Mouse (Mus musculus) heart, embryonic 11.5 days (tissue): Measurements from ENCODE around the gene Dars. TPM values are rescaled to one million over a fixed set of nuclear protein-coding genes. Genes with fewer than 3 reads are reported as not detected.

Experiments
- ATAC-seq: fragments of 200-750 bp; cut with Nextera tagmentation; replicated peaks from 2 replicates; pipeline ENCODE4 v1.8.0; 2017; ENCODE audit warnings: moderate library complexity; ENCODE audit not compliant: insufficient number of reproducible peaks, low FRiP score, low TSS enrichment
- H3K27ac ChIP-seq: fragments of 300-500 bp; sonication (generic); 2 replicates; pipeline ENCODE4 v1.5.1; 2014; ENCODE audit warnings: mild to moderate bottlenecking, low read depth, low read length
- H3K27me3 ChIP-seq: fragments of 300-500 bp; sonication (generic); 2 replicates; pipeline ENCODE4 v1.6.1; 2014; ENCODE audit warnings: mild to moderate bottlenecking, low read length, mixed read lengths; ENCODE audit not compliant: control insufficient read depth, insufficient read depth
- H3K36me3 ChIP-seq: fragments of 300-500 bp; sonication (generic); 2 replicates; pipeline ENCODE4 v1.6.1; 2014; ENCODE audit warnings: mild to moderate bottlenecking, low read length, moderate library complexity, mixed read lengths; ENCODE audit not compliant: control insufficient read depth, insufficient read depth
- H3K4me1 ChIP-seq: fragments of 300-500 bp; sonication (generic); 2 replicates; pipeline ENCODE4 v1.6.1; 2014; ENCODE audit warnings: low read length; ENCODE audit not compliant: control insufficient read depth, insufficient read depth
- H3K4me2 ChIP-seq: fragments of 300-500 bp; sonication (generic); 2 replicates; pipeline ENCODE4 v1.6.1; 2014; ENCODE audit warnings: mild to moderate bottlenecking, moderate library complexity
- H3K4me3 ChIP-seq: fragments of 300-500 bp; sonication (generic); 2 replicates; pipeline ENCODE4 v1.5.1; 2014; ENCODE audit warnings: low read depth, low read length
- H3K9ac ChIP-seq: fragments of 300-500 bp; sonication (generic); 2 replicates; pipeline ENCODE4 v1.6.1; 2014; ENCODE audit warnings: mild to moderate bottlenecking, low read depth, low read length, moderate library complexity
- H3K9me3 ChIP-seq: fragments of 300-500 bp; sonication (generic); replicated peaks from 2 replicates; pipeline ENCODE4 v1.6.1; 2016; ENCODE audit warnings: low read length; ENCODE audit not compliant: control insufficient read depth
- WGBS: fragments of 180-500 bp; shearing (Covaris S2); extraction: QIAGEN DNeasy Blood & Tissue Kit; methylation state at CpG from one replicate; pipeline ENCODE4 v1.1.7; 2014; ENCODE audit not compliant: insufficient replicate concordance; 5-methylcytosine and 5-hydroxymethylcytosine counted together
- polyA plus RNA-seq: library from polyadenylated mRNA; unstranded; fragments of >200 nt; fragmentation: Nextera tagmentation; extraction: Ambion mirVana; gene quantifications from 2 replicates; pipeline ENCODE4 v1.2.1, GENCODE M21; 2014

Gene Dars
- polyA plus RNA-seq, 1 experiment from 2014 or later = 79.2 TPM

GRCm38 (mm10) chr1:128456271-128456670 lies 39.1 kb upstream of the Dars start:
- no peaks in the 10 kb centered on the region for H3K27me3 ChIP-seq
- no peak overlapping the region for H3K27ac ChIP-seq
- no peak for ATAC-seq
- H3K4me1 ChIP-seq = no peaks in the 10 kb centered on the region
- H3K9me3 ChIP-seq = no peaks in the 10 kb centered on the region
- H3K9ac ChIP-seq = no peak overlapping the region
- no peaks in the 10 kb centered on the region for H3K36me3 ChIP-seq
- no peak overlapping the region for H3K4me3 ChIP-seq
- WGBS = 85% methylated on average over 10 of the region's 10 CpGs
- H3K4me2 ChIP-seq = no peak overlapping the region

- Histone ChIP-seq H3K4me2 (no peak overlapping the region), H3K4me3 (no peak overlapping the region), H3K9me3 (no peaks in the 10 kb centered on the region), H3K36me3 (no peaks in the 10 kb centered on the region), H3K27me3 (no peaks in the 10 kb centered on the region), H3K27ac (no peak overlapping the region), H3K4me1 (no peaks in the 10 kb centered on the region), H3K9ac (no peak overlapping the region)
- 76% methylated on average over 3 of the region's 3 CpGs for WGBS
- ATAC-seq = no peak
Measured at GRCm38 (mm10) chr1:128452210-128452609, 35.0 kb upstream of the Dars start.

GRCm38 (mm10) chr1:128451183-128451582 lies 34.0 kb upstream of the Dars start:
- H3K36me3 ChIP-seq = no peaks in the 10 kb centered on the region
- 80% methylated on average over 4 of the region's 4 CpGs for WGBS
- no peak for ATAC-seq

GRCm38 (mm10) chr1:128447206-128447902 lies 30.2 kb upstream of the Dars start:
- Histone ChIP-seq H3K9me3 (no peaks in the 10 kb centered on the region), H3K4me1 (no peaks in the 10 kb centered on the region), H3K4me2 (no peak overlapping the region), H3K9ac (no peak overlapping the region), H3K27ac (no peak overlapping the region), H3K27me3 (no peaks in the 10 kb centered on the region), H3K36me3 (no peaks in the 10 kb centered on the region), H3K4me3 (no peak overlapping the region)
- WGBS = 66% methylated on average over 7 of the region's 7 CpGs
- no peak for ATAC-seq

More at GRCm38 (mm10) chr1:128451183-128451582, 34.0 kb upstream of the Dars start:
- Histone ChIP-seq H3K4me3 (no peak overlapping the region), H3K4me1 (no peaks in the 10 kb centered on the region), H3K4me2 (no peak overlapping the region), H3K9me3 (no peaks in the 10 kb centered on the region), H3K27ac (no peak overlapping the region), H3K27me3 (no peaks in the 10 kb centered on the region), H3K9ac (no peak overlapping the region)

GRCm38 (mm10) chr1:128443890-128444839 lies 27.0 kb upstream of the Dars start:
- H3K4me3 ChIP-seq = no peak overlapping the region
- H3K4me1 ChIP-seq = peaks cover 4% of the 10 kb centered on the region; the same call in 1 of the 2 replicates
- no peak for ATAC-seq
- H3K27ac ChIP-seq = no peak overlapping the region
- WGBS = 53% methylated on average over 9 of the region's 9 CpGs
- H3K27me3 ChIP-seq = no peaks in the 10 kb centered on the region
- H3K4me2 ChIP-seq = no peak overlapping the region
- no peaks in the 10 kb centered on the region for H3K36me3 ChIP-seq
- H3K9me3 ChIP-seq = no peaks in the 10 kb centered on the region
- no peak overlapping the region for H3K9ac ChIP-seq

GRCm38 (mm10) chr1:128441129-128441473 lies 23.9 kb upstream of the Dars start:
- ATAC-seq = no peak
- Histone ChIP-seq H3K36me3 (no peaks in the 10 kb centered on the region), H3K9ac (no peak overlapping the region), H3K27ac (no peak overlapping the region), H3K9me3 (no peaks in the 10 kb centered on the region), H3K4me1 (peaks cover 4% of the 10 kb centered on the region; the same call in 1 of the 2 replicates), H3K4me2 (no peak overlapping the region), H3K27me3 (no peaks in the 10 kb centered on the region), H3K4me3 (no peak overlapping the region)
- WGBS = 12% methylated on average over 5 of the region's 5 CpGs

GRCm38 (mm10) chr1:128440386-128441128 lies 23.4 kb upstream of the Dars start:
- Histone ChIP-seq H3K4me3 (no peak overlapping the region), H3K4me1 (peaks cover 4% of the 10 kb centered on the region; the same call in 1 of the 2 replicates), H3K4me2 (no peak overlapping the region), H3K9me3 (no peaks in the 10 kb centered on the region), H3K27me3 (no peaks in the 10 kb centered on the region), H3K36me3 (no peaks in the 10 kb centered on the region), H3K9ac (no peak overlapping the region), H3K27ac (no peak overlapping the region)
- no peak for ATAC-seq
- WGBS = 48% methylated on average over 16 of the region's 16 CpGs

- Histone ChIP-seq H3K4me3 (no peak overlapping the region), H3K4me2 (no peak overlapping the region), H3K36me3 (no peaks in the 10 kb centered on the region), H3K27me3 (no peaks in the 10 kb centered on the region), H3K27ac (no peak overlapping the region), H3K9ac (no peak overlapping the region), H3K9me3 (no peaks in the 10 kb centered on the region), H3K4me1 (peaks cover 4% of the 10 kb centered on the region; the same call in 1 of the 2 replicates)
- WGBS = 94% methylated on average over 4 of the region's 4 CpGs
- ATAC-seq = no peak
Measured at GRCm38 (mm10) chr1:128439618-128440017, 22.4 kb upstream of the Dars start.
